Mouse (Mus musculus): Measurements from ENCODE around the gene Fam72a.

Gene Fam72a

GRCm38 (mm10) chr1:131528561-131529166 lies 961 bp downstream of the Fam72a start:
- WGBS, result 4% methylated on average over 9 of the region's 9 CpGs

- WGBS, result 94% methylated on average over 4 of the region's 4 CpGs
Measured at GRCm38 (mm10) chr1:131539771-131540170, 12.1 kb downstream of the Fam72a start.

DNA sequence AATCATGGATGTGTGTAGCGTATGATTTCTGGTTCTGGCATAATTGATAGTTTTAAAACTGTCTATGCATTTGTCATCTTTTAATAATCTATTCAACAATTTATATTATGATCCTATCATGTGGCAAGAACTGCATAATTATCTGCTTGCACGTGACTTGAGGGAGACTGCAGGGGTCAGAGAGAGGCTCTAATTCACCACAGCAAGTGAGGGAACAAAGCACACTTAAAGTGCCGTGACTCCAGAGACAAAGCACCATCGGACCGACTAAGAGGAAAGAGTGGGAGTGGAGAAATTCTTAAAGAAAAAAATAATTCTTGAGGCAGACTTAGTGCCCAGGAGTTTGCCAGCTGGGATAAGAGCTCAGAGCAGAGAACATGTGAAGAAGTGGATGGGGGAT lies 13.1 kb downstream of the Fam72a start:
- 67% methylated on average over 5 of the region's 5 CpGs for WGBS

DNA sequence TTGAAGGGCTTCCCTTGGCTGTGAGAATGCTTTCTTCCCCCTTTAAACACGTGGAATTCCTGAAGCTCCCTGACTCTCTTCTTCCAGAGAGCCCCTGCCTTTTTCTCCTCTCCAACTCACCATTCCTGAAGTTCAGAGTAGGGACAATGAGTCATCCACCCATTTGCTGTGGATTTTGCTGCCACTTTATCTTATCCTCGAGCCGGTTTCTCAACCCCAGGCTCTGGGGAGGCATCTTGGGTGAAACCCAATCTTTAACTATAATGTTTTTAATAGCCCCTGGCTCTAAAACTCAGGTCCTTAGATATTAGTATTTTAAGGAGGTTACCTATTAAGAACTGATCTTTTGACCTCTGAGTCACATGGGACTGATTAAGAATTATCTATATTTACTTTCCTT lies 13.7 kb downstream of the Fam72a start:
- 59% methylated on average over 3 of the region's 3 CpGs for WGBS

DNA sequence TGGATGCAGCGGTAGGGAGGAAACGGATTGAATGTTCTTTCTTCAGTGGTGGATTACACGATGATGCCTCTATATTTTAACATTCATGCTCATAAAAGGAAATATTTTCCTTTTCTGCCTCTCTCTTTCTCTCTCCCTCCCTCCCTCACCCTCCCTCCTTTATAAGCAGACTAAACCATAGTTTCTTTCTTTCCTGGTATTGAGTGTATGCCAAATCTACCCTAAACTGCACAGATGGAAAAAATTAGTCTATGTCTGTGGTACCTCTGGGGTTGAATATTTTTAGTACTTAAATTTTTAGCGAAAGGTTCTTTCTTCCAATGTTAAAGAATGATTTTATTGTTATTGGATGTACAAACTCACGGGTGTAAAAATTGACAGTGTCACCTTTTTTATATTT lies 14.2 kb downstream of the Fam72a start:
- 85% methylated on average over 5 of the region's 5 CpGs for WGBS

DNA sequence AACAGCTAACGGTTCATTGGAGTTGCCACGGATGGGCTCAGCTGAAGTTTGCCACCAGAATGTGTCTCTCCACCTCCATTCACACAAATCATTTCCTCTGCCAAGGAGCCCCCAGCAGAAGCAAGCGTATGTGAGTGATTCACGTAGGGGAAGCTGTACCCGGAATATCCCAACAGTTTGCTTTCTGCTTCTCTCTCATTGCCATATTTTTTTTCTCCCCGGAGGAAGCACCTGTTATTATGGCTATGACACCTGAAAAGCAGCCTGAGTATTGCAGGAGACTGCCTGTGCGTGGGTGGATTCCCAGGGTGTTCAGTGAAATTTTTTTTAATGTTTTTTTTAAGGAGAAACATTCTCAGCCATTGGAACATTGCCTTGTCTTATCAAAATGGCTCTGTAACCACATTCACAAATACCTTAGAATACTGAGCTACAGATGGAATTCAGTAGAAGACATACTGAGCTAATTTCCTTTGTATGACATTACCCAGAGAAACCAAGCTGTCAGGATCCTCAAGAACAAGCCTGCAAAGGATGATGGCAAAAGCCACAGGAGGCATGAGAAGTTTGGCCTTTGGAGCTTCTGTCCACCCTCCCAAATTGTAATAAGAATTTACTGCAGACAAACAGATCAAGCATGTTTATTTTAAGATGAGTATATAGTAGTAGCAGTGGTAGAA lies 16.3 kb downstream of the Fam72a start:
- 50% methylated on average over 7 of the region's 7 CpGs for WGBS

DNA sequence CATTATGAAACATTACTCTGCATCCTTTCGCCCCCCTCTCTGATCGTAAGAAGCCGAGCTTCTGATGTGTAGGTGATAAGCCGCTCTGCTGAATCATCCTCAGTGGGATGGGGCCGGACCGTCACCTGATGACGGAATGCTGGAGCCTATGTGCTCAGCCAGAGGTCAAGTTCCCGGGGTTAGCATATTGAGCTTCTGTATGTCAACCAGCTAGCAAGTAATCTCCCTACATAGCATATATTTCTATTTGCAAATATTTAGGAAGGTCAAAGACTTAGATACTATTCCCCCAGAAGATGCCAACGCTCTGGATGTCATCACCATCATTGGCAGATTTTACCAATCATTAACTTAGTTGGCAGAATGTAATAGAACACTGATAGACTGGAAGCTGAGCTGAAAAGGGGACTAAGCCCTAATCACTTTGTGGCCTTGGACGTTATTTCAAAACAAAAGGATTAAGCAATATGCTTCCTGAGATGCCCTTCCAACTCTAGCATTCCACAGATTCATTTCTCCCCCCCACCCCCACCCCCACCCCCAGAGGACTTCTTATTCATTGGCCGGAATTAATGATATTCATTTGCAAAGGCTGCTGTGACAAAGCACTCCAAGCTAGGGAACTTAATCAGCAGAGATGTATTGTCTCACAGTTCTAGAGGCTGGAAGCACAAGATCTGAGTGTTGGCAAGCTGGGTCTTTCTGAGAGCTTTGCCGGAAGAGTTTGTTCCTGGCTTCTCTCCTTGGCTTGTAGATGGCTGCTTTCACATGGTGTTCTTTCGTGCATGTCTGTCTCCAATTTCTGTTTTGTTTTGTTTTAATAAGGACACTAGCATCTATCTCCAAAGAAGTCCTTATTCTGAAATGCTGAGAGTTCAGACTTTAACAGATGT lies 19.3 kb downstream of the Fam72a start:
- 78% methylated on average over 13 of the region's 13 CpGs for WGBS

- WGBS, result 41% methylated on average over 8 of the region's 8 CpGs
Measured at GRCm38 (mm10) chr1:131548494-131549365, 21.0 kb downstream of the Fam72a start.

DNA sequence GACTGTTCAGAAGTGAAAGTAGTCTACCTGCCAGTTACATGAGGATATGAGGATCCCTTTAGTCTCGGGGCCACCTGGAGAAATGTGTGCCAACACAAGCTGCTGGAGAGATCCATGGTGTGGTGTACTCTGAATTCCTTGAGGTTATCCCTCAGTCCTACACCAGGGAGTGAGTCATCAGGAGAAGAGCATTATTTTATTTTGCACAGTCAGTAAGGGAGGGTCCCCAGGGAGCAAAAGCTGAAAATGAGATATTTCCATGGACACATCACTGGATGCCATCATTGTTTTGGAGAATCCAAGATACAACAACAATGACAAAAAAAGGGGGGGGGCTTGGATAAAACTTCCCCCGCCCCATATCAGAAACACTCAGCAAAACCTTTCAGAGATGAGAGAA lies 24.3 kb downstream of the Fam72a start:
- 81% methylated on average over 2 of the region's 2 CpGs for WGBS

- WGBS, result 0% methylated on average over 13 of the region's 13 CpGs
Measured at GRCm38 (mm10) chr1:131555042-131555812, 27.5 kb downstream of the Fam72a start.

GRCm38 (mm10) chr1:131562081-131562480 lies 34.4 kb downstream of the Fam72a start:
- WGBS, result 98% methylated on average over 2 of the region's 2 CpGs

GRCm38 (mm10) chr1:131566056-131566455 lies 38.4 kb downstream of the Fam72a start:
- WGBS, result 41% methylated on average over 11 of the region's 11 CpGs

GRCm38 (mm10) chr1:131569721-131570120 lies 42.0 kb downstream of the Fam72a start:
- WGBS, result 96% methylated on average over 6 of the region's 6 CpGs

DNA sequence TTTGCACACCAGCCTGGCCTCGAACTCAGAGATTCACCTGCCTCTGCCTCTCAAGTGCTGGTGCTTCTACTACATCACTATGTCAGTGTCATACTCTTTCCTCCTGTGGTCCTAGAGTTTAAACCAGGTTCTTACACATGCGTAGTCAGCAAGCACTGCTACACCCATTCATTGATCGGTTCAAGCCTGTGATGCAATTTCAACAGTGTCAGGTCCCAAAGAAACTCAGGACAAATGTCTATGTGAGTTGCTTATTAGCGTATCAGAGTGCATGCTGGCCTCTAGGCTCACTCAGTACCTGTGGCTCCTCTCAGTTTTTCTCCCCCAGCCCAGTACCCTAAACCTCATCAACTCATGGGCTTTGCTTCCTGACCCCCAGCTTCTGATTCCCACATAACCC lies 42.7 kb downstream of the Fam72a start:
- 96% methylated on average over 4 of the region's 4 CpGs for WGBS

DNA sequence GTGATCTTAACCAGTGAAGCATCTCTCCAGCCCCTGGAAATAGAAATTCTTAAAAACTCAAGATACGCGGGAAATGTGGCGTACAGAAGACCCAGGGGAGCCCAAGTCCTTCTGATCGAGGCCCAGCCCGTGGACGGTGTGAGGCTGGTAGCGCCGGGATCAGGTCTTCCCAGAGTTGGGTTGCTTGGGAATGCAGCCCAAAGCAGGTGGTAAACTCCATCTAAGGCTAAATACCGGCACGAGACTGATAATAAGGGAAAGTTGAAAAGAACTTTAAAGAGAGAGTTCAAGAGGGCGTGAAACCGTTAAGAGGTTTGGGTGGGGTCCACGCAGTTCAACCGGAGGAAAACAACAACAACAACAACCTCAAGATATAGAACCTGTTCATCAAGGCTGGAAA lies 46.0 kb downstream of the Fam72a start:
- WGBS, result 90% methylated on average over 14 of the region's 14 CpGs

- WGBS, result 70% methylated on average over 17 of the region's 17 CpGs
Measured at GRCm38 (mm10) chr1:131578943-131579680, 51.4 kb downstream of the Fam72a start.

DNA sequence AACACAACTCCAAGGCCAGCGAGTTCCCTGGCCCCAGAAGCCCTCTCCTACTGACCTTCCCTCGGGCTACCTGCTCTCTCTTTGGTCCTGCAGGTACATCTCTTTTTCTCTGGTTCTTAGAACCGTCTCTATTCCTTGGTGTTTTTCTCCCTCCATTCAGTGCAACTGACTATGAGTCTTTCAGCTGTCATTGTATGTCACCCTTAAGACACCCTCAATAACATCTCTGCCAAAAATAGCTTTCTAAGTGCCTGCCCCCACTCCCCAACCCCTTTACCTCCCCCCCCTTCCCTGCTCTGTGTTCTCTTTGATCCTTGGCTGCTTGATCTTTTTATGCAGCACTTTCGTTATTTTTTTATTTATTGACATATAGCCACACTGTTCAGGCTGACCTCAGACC lies 52.7 kb downstream of the Fam72a start:
- 72% methylated on average over 4 of the region's 4 CpGs for WGBS

- 62% methylated on average over 3 of the region's 3 CpGs for WGBS
Measured at GRCm38 (mm10) chr1:131583598-131583997, 55.9 kb downstream of the Fam72a start.

- WGBS, result 62% methylated on average over 8 of the region's 8 CpGs
Measured at GRCm38 (mm10) chr1:131586836-131587235, 59.1 kb downstream of the Fam72a start.

Data from cerebral cortex, adult 2 months (tissue).